Comparison of ENCODE assay signal across 9 mouse cellular contexts in genomic region chr7:3299941-3300617, GRCm38 (mm10). TPM values are rescaled to one million over a fixed set of nuclear protein-coding genes. Genes with fewer than 3 reads are reported as not detected.
DNase-seq lines count a peak whose midpoint lies in the region; ATAC-seq and TF ChIP-seq lines count a peak whose summit lies in the region.
"Had no signal": no experiment of that assay in that cellular context is flagged by ENCODE, and none has a peak within 500 bp of the region (broad histone marks: within the 10 kb centered on the region; RNA-seq: fewer than 3 reads in every experiment).

No protein-coding gene starts in this region.

- 36% methylated on average over 7 of the region's 7 CpGs for WGBS in cerebellum, adult 2 months
- 54% methylated on average over 7 of the region's 7 CpGs for WGBS in kidney, postnatal 0 days
- 59% methylated on average over 7 of the region's 7 CpGs for WGBS in kidney, embryonic 16.5 days
- 53% methylated on average over 7 of the region's 7 CpGs for WGBS in hindbrain, embryonic 14.5 days

- H3K36me3 ChIP-seq in kidney, postnatal 0 days (ENCODE audit: insufficient read depth, low read length), result peaks cover 17% of the 10 kb centered on the region
- H3K36me3 ChIP-seq in kidney, embryonic 16.5 days (ENCODE audit: insufficient read depth, low read length), result peaks cover 30% of the 10 kb centered on the region
- peaks cover 44% of the 10 kb centered on the region for H3K36me3 ChIP-seq in hindbrain, embryonic 14.5 days (replicated peaks; ENCODE audit: control insufficient read depth, insufficient read depth)

- no peak overlapping the region for H3K4me3 ChIP-seq in cerebellum, adult 2 months (replicated peaks; ENCODE audit: insufficient read depth, low read depth, low read length)
- H3K4me3 ChIP-seq in kidney, postnatal 0 days (replicated peaks; ENCODE audit: low read depth, low read length), result no peak overlapping the region
- no peak overlapping the region for H3K4me3 ChIP-seq in kidney, embryonic 16.5 days (ENCODE audit: low read length)
- H3K4me3 ChIP-seq in hindbrain, embryonic 14.5 days (replicated peaks; ENCODE audit: low read length), result no peak overlapping the region

- no peaks in the 10 kb centered on the region for H3K9me3 ChIP-seq in kidney, postnatal 0 days (replicated peaks; ENCODE audit: low read length)
- H3K9me3 ChIP-seq in kidney, embryonic 16.5 days (ENCODE audit: low read length), result no peaks in the 10 kb centered on the region
- H3K9me3 ChIP-seq in hindbrain, embryonic 14.5 days (ENCODE audit: control insufficient read depth, low read length), result no peaks in the 10 kb centered on the region

- DNase-seq in cerebellum, adult 2 months, result peak in 1 of 2 experiments; percentile 47
- DNase-seq in cerebellum, adult 11-12 months, result no peak
- DNase-seq in kidney, postnatal 0 days (ENCODE audit: low spot score), result peak; percentile 41
- DNase-seq in B cell, adult 2 months, result peak; percentile 54 to 56
- peak; percentile 72 for DNase-seq in gonadal fat pad, adult 2 months (ENCODE audit: low read depth)
- DNase-seq in hindbrain, embryonic 14.5 days (ENCODE audit: low spot score), result no peak
- DNase-seq in neural tube, embryonic 10.5 days (ENCODE audit: extremely low spot score, low spot score), result no peak

- H3K4me1 ChIP-seq in cerebellum, adult 2 months (ENCODE audit: control insufficient read depth, insufficient read depth, low read length), result 0 out of 2 replicates have a peak, but pooled peaks cover 3% of the 10 kb centered on the region
- H3K4me1 ChIP-seq in kidney, postnatal 0 days (replicated peaks; ENCODE audit: insufficient read depth, low read length), result peaks cover 23% of the 10 kb centered on the region
- H3K4me1 ChIP-seq in kidney, embryonic 16.5 days (ENCODE audit: insufficient read depth, low read length), result peaks cover 27% of the 10 kb centered on the region
- peaks cover 20% of the 10 kb centered on the region for H3K4me1 ChIP-seq in hindbrain, embryonic 14.5 days (replicated peaks; ENCODE audit: control insufficient read depth, insufficient read depth, low read length)

- no peak overlapping the region for H3K9ac ChIP-seq in kidney, postnatal 0 days (ENCODE audit: low read depth, low read length)
- H3K9ac ChIP-seq in kidney, embryonic 16.5 days (replicated peaks; ENCODE audit: low read length), result no peak overlapping the region
- H3K9ac ChIP-seq in hindbrain, embryonic 14.5 days, result no peak overlapping the region

- peak overlapping the region; percentile 5; the same call in 1 of the 2 replicates for H3K27ac ChIP-seq in cerebellum, adult 2 months (ENCODE audit: insufficient read depth, low read length)
- no peak overlapping the region for H3K27ac ChIP-seq in kidney, postnatal 0 days
- no peak overlapping the region for H3K27ac ChIP-seq in kidney, embryonic 16.5 days (ENCODE audit: low read length)
- H3K27ac ChIP-seq in hindbrain, embryonic 14.5 days, result no peak overlapping the region

- H3K27me3 ChIP-seq in cerebellum, adult 2 months (ENCODE audit: control insufficient read depth, insufficient read depth, low read length), result no peaks in the 10 kb centered on the region
- H3K27me3 ChIP-seq in kidney, postnatal 0 days (ENCODE audit: insufficient read depth, low read length), result peaks cover 13% of the 10 kb centered on the region
- peaks cover 35% of the 10 kb centered on the region for H3K27me3 ChIP-seq in kidney, embryonic 16.5 days (ENCODE audit: insufficient read depth, low read length)
- peaks cover 43% of the 10 kb centered on the region for H3K27me3 ChIP-seq in hindbrain, embryonic 14.5 days (ENCODE audit: control insufficient read depth, insufficient read depth, low read length)

- no peak for TF ChIP-seq POLR2A in cerebellum, adult 2 months (IDR thresholded peaks at IDR 0.05; ENCODE audit: borderline replicate concordance, insufficient read depth, low read length)

- peak; percentile 17; the same call in 1 of the 2 replicates for TF ChIP-seq CTCF in cerebellum, adult 2 months (IDR thresholded peaks at IDR 0.05; ENCODE audit: borderline replicate concordance, insufficient read depth, low read depth, low read length)
- TF ChIP-seq CTCF in kidney, postnatal 0 days (IDR thresholded peaks at IDR 0.05; ENCODE audit: low read depth), result peak; percentile 53

- ATAC-seq in kidney, postnatal 0 days (replicated peaks; ENCODE audit: low FRiP score, low read depth), result no peak
- no peak for ATAC-seq in kidney, embryonic 16.5 days (ENCODE audit: low FRiP score, low TSS enrichment)
- ATAC-seq in hindbrain, embryonic 14.5 days (ENCODE audit: low FRiP score), result no peak

- H3K4me2 ChIP-seq in kidney, postnatal 0 days (ENCODE audit: low read length), result no peak overlapping the region
- no peak overlapping the region for H3K4me2 ChIP-seq in kidney, embryonic 16.5 days (replicated peaks; ENCODE audit: low read depth, low read length)
- H3K4me2 ChIP-seq in hindbrain, embryonic 14.5 days (replicated peaks), result no peak overlapping the region

RNA-seq across cellular contexts. Expression of gene Prkcg, which starts 11.1 kb away (rescaled TPM):
- 152 and 195 TPM in 2 replicates for polyA plus RNA-seq in cerebellum, adult 2 months (2012; rRNA removed)
- 0.05 TPM in 2 replicates for polyA plus RNA-seq in kidney, postnatal 0 days (2015; fragmentation: Nextera tagmentation; extraction: Ambion mirVana)
- 0.14 and 0.23 TPM in 2 replicates for polyA plus RNA-seq in kidney, embryonic 16.5 days (2015; fragmentation: Nextera tagmentation; extraction: Ambion mirVana)
- 2.6 and 4.8 TPM in 2 replicates for polyA plus RNA-seq in gonadal fat pad, adult 2 months (2012; rRNA removed)
- polyA plus RNA-seq in hindbrain, embryonic 14.5 days (2014; fragmentation: Nextera tagmentation; extraction: Ambion mirVana), result 1.1 and 1.6 TPM in 2 replicates

RNA-seq across cellular contexts. Expression of gene Myadm, which starts 11.2 kb away (rescaled TPM):
- 43.3 and 45.3 TPM in 2 replicates for polyA plus RNA-seq in cerebellum, adult 2 months (2012; rRNA removed)
- 73.0 and 79.8 TPM in 2 replicates for polyA plus RNA-seq in kidney, postnatal 0 days (2015; fragmentation: Nextera tagmentation; extraction: Ambion mirVana)
- polyA plus RNA-seq in kidney, embryonic 16.5 days (2015; fragmentation: Nextera tagmentation; extraction: Ambion mirVana), result 95.0 and 108 TPM in 2 replicates
- polyA plus RNA-seq in gonadal fat pad, adult 2 months (2012; rRNA removed), result 213 and 292 TPM in 2 replicates
- polyA plus RNA-seq in hindbrain, embryonic 14.5 days (2014; fragmentation: Nextera tagmentation; extraction: Ambion mirVana), result 40.1 and 43.6 TPM in 2 replicates

RNA-seq across cellular contexts. Expression of gene Cacng7, which starts 32.7 kb away (rescaled TPM):
- 278 and 296 TPM in 2 replicates for polyA plus RNA-seq in cerebellum, adult 2 months (2012; rRNA removed)
- 0.64 and 0.83 TPM in 2 replicates for polyA plus RNA-seq in kidney, postnatal 0 days (2015; fragmentation: Nextera tagmentation; extraction: Ambion mirVana)
- 0.81 and 0.92 TPM in 2 replicates for polyA plus RNA-seq in kidney, embryonic 16.5 days (2015; fragmentation: Nextera tagmentation; extraction: Ambion mirVana)
- 8.5 and 11.4 TPM in 2 replicates for polyA plus RNA-seq in gonadal fat pad, adult 2 months (2012; rRNA removed)
- polyA plus RNA-seq in hindbrain, embryonic 14.5 days (2014; fragmentation: Nextera tagmentation; extraction: Ambion mirVana), result 3.4 and 4.2 TPM in 2 replicates

RNA-seq across cellular contexts. Expression of gene Nlrp12, which starts 50.5 kb away (rescaled TPM):
- polyA plus RNA-seq in cerebellum, adult 2 months (2012; rRNA removed), result 0.02 TPM in 1 of 2 replicates, not detected in the other
- polyA plus RNA-seq in kidney, postnatal 0 days (2015; fragmentation: Nextera tagmentation; extraction: Ambion mirVana), result 0.05 TPM in 1 of 2 replicates, not detected in the other
- not detected in 2 replicates for polyA plus RNA-seq in kidney, embryonic 16.5 days (2015; fragmentation: Nextera tagmentation; extraction: Ambion mirVana)
- 0.01 TPM in 1 of 2 replicates, not detected in the other for polyA plus RNA-seq in gonadal fat pad, adult 2 months (2012; rRNA removed)
- 0.07 TPM in 1 of 2 replicates, not detected in the other for polyA plus RNA-seq in hindbrain, embryonic 14.5 days (2014; fragmentation: Nextera tagmentation; extraction: Ambion mirVana)
- polyA plus RNA-seq: forebrain, embryonic 11.5 days had no signal

Comparison
In these comparisons a context has a peak if more than half of its experiments do, and no peak if none do; other contexts are left out.
1. DNase-seq: peak in kidney, postnatal 0 days (single experiment), B cell, adult 2 months (2 of 2) and gonadal fat pad, adult 2 months (single experiment); none in cerebellum, adult 11-12 months (single experiment), hindbrain, embryonic 14.5 days (single experiment) and neural tube, embryonic 10.5 days (single experiment).
2. RNA of gene Prkcg, which starts 11.1 kb away (polyA plus RNA-seq): 152 to 195 TPM in cerebellum, adult 2 months; 2.6 to 4.8 TPM in gonadal fat pad, adult 2 months, 1.1 to 1.6 TPM in hindbrain, embryonic 14.5 days, 0.14 to 0.23 TPM in kidney, embryonic 16.5 days and 0.05 TPM in kidney, postnatal 0 days; every median in the first group is over 10 times any median in the second.
3. RNA of gene Cacng7, which starts 32.7 kb away (polyA plus RNA-seq): 278 to 296 TPM in cerebellum, adult 2 months; 8.5 to 11.4 TPM in gonadal fat pad, adult 2 months, 3.4 to 4.2 TPM in hindbrain, embryonic 14.5 days, 0.81 to 0.92 TPM in kidney, embryonic 16.5 days and 0.64 to 0.83 TPM in kidney, postnatal 0 days; every median in the first group is over 10 times any median in the second.